Mouse (Mus musculus): ENCODE measurements around the gene Sec14l2.

DNA sequence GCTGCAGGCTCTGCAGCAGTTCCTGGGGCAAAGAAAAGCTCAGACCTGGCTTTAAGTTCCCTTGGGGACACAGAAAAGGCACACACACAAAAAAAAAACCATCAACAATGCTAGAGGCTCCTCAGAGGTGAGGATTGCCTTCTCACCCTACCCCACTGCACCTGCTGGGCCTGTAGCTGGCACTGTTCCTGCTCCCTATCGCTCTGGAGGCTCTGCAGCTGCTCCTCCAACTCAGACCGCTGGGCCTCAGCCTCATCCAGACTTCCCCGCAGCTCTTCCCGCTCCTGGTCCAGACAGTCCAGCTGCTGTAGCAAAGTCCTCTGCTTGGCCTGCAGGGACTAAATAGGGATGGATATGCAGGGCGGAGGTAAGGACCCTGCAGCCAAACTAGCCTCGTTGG, 23.2 kb upstream of the Sec14l2 start:
- TF ChIP-seq ZNF384 (IDR thresholded peaks at IDR 0.05; ENCODE audit: low read depth, low read length) (no peak), POLR2A (IDR thresholded peaks at IDR 0.05; ENCODE audit: low read depth, low read length) (no peak)

Measured in CH12.LX (cell line).